Mouse (Mus musculus) gastrocnemius, postnatal 4 days (tissue): Measurements from ENCODE around the gene Adgre4. TPM values are rescaled to one million over a fixed set of nuclear protein-coding genes. Genes with fewer than 3 reads are reported as not detected.

Experiments
- total RNA-seq, 2 experiments: library from RNA; stranded (reverse); gene quantifications; 2 replicates each; pipeline ENCODE4 v1.2.3; 2021

The Adgre4 gene
- total RNA-seq, 2 experiments from 2014 or later = 0.20 to 0.70 TPM

Other genes with a start within 250 kb of the Adgre4 start
- not detected for gene Vmn2r118, start 124.8 kb upstream of the Adgre4 start, total RNA-seq
- 1 to 10 TPM; 4.6 to 5.6 TPM for gene Pot1b, start 37.4 kb upstream of the Adgre4 start, total RNA-seq
- gene Zfp119a, start 128.9 kb downstream of the Adgre4 start, total RNA-seq = 1 to 10 TPM; 3.6 to 5.5 TPM
- gene Zfp959, start 142.1 kb downstream of the Adgre4 start, total RNA-seq = 1 to 10 TPM; 5.4 to 6.1 TPM
- gene Zfp119b, start 199.5 kb downstream of the Adgre4 start, total RNA-seq = 1 to 10 TPM; 3.8 to 4.0 TPM
- 1 to 10 TPM; 1.9 to 2.0 TPM for gene Ebi3, start 202.7 kb downstream of the Adgre4 start, total RNA-seq
- gene Yju2, start 209.1 kb downstream of the Adgre4 start, total RNA-seq = 10 to 100 TPM; 15.3 to 15.9 TPM
- 1 to 10 TPM; 1.8 to 1.9 TPM for gene Shd, start 220.5 kb downstream of the Adgre4 start, total RNA-seq
- gene Fsd1, start 236.5 kb downstream of the Adgre4 start, total RNA-seq = under 1 TPM in 1 of 2 experiments, not detected in 1; 0.32 TPM